Mouse (Mus musculus): ENCODE results near the gene Avp.

The Avp gene

GRCm38 (mm10) chr2:130540266-130540665 lies 42.1 kb downstream of the Avp start:
- H3K27me3 ChIP-seq (ENCODE audit: insufficient read depth, low read length), result no peaks in the 10 kb centered on the region

DNA sequence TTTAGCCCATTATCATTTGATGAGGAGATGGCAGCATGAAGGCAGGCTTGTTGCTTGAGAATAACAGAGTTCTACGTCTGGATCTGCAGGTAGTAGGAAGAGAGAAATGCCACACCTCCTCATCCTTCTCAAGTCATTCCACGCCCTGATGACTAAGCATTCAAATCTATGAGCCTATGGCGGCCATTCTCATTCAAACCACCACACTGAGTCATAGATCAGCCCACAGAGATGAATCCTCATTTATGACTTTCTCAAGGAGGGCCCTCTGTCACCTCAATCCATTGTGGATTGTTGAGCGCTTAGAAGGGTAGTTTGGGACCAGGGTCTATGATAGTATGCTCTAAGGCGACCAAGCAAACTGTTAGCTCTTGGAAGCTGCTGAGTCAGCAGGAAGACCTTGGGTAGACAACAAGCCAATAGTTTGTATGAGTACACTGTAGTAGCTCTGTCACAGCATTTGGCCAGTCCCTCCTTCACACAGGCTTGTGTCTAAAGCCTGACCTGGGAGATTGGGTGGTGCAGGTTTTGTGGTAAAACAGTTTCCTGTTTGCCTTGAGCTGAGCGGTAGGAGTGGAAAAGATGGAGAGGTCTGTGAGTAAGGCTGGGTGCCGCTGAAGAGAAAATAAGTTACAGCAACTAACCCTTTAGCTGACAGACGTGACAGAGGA lies 43.3 kb downstream of the Avp start:
- Histone ChIP-seq H3K9me3 (ENCODE audit: low read length) (no peaks in the 10 kb centered on the region), H3K36me3 (ENCODE audit: insufficient read depth, low read length) (peaks cover 61% of the 10 kb centered on the region), H3K4me1 (replicated peaks; ENCODE audit: low read depth, low read length) (no peaks in the 10 kb centered on the region), H3K4me3 (replicated peaks; ENCODE audit: low read length) (no peak overlapping the region), H3K27me3 (ENCODE audit: insufficient read depth, low read length) (no peaks in the 10 kb centered on the region)
- TF ChIP-seq POU5F1 (IDR thresholded peaks at IDR 0.05; ENCODE audit: borderline replicate concordance, low read length) (no peak), CTCF (conservative IDR thresholded peaks at IDR 0.05; ENCODE audit: low read length) (no peak), NANOG (IDR thresholded peaks at IDR 0.05; ENCODE audit: borderline replicate concordance, low read length) (no peak)

More at GRCm38 (mm10) chr2:130540266-130540665, 42.1 kb downstream of the Avp start:
- Histone ChIP-seq H3K36me3 (ENCODE audit: insufficient read depth, low read length) (peaks cover 64% of the 10 kb centered on the region), H3K4me3 (replicated peaks; ENCODE audit: low read length) (no peak overlapping the region), H3K9me3 (ENCODE audit: low read length) (no peaks in the 10 kb centered on the region), H3K4me1 (replicated peaks; ENCODE audit: low read depth, low read length) (no peaks in the 10 kb centered on the region)
- TF ChIP-seq POU5F1 (IDR thresholded peaks at IDR 0.05; ENCODE audit: borderline replicate concordance, low read length) (no peak), CTCF (conservative IDR thresholded peaks at IDR 0.05; ENCODE audit: low read length) (no peak), NANOG (IDR thresholded peaks at IDR 0.05; ENCODE audit: borderline replicate concordance, low read length) (no peak)

- Histone ChIP-seq H3K4me3 (replicated peaks; ENCODE audit: low read length) (no peak overlapping the region), H3K9me3 (ENCODE audit: low read length) (0 out of 2 replicates have a peak, but pooled peaks cover 4% of the 10 kb centered on the region), H3K4me1 (replicated peaks; ENCODE audit: low read depth, low read length) (no peaks in the 10 kb centered on the region), H3K27me3 (ENCODE audit: insufficient read depth, low read length) (no peaks in the 10 kb centered on the region), H3K36me3 (ENCODE audit: insufficient read depth, low read length) (peaks cover 54% of the 10 kb centered on the region)
- no peak for TF ChIP-seq POU5F1 (IDR thresholded peaks at IDR 0.05; ENCODE audit: borderline replicate concordance, low read length)
Observed at GRCm38 (mm10) chr2:130536890-130537289, 45.5 kb downstream of the Avp start.

DNA sequence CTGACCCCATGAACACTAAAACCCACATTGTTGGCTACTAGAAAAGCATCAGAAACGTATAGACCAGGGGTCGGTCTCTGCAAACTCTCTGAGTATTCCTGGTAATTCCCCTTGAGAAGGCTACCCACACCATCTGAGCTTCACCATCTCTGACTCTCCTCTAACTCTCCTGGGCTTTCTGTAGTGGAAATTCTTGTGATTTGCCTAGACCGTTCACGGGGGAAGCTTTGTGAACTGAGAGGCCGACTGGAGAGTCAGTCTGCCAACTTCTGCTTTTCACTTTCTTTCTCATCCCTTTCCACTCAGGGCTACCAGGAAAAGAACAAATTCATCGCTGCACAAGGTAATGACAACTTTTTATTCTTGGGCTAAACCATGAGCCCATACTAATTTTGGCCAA lies 47.3 kb downstream of the Avp start:
- no peaks in the 10 kb centered on the region for H3K4me1 ChIP-seq (replicated peaks; ENCODE audit: low read depth, low read length)
- H3K4me3 ChIP-seq (replicated peaks; ENCODE audit: low read length), result no peak overlapping the region
- peaks cover 39% of the 10 kb centered on the region for H3K36me3 ChIP-seq (ENCODE audit: insufficient read depth, low read length)
- no peaks in the 10 kb centered on the region for H3K27me3 ChIP-seq (ENCODE audit: insufficient read depth, low read length)
- TF ChIP-seq CTCF (conservative IDR thresholded peaks at IDR 0.05; ENCODE audit: low read length) (no peak), POU5F1 (IDR thresholded peaks at IDR 0.05; ENCODE audit: borderline replicate concordance, low read length) (no peak), NANOG (IDR thresholded peaks at IDR 0.05; ENCODE audit: borderline replicate concordance, low read length) (no peak)
- H3K9me3 ChIP-seq (ENCODE audit: low read length), result 0 out of 2 replicates have a peak, but pooled peaks cover 4% of the 10 kb centered on the region

- 0 out of 2 replicates have a peak, but pooled peaks cover 4% of the 10 kb centered on the region for H3K9me3 ChIP-seq (ENCODE audit: low read length)
- no peaks in the 10 kb centered on the region for H3K4me1 ChIP-seq (replicated peaks; ENCODE audit: low read depth, low read length)
- H3K27me3 ChIP-seq (ENCODE audit: insufficient read depth, low read length), result no peaks in the 10 kb centered on the region
- peaks cover 24% of the 10 kb centered on the region for H3K36me3 ChIP-seq (ENCODE audit: insufficient read depth, low read length)
- no peak overlapping the region for H3K4me3 ChIP-seq (replicated peaks; ENCODE audit: low read length)
- no peak for TF ChIP-seq POU5F1 (IDR thresholded peaks at IDR 0.05; ENCODE audit: borderline replicate concordance, low read length)
- no peak for TF ChIP-seq CTCF (conservative IDR thresholded peaks at IDR 0.05; ENCODE audit: low read length)
- no peak for TF ChIP-seq NANOG (IDR thresholded peaks at IDR 0.05; ENCODE audit: borderline replicate concordance, low read length)
Observed at GRCm38 (mm10) chr2:130532201-130532600, 50.2 kb downstream of the Avp start.
